Mouse (Mus musculus) T-helper 1 cell (primary cell): ENCODE measurements around the gene Lrrc4.

Source experiments
- in situ Hi-C: fragments of 300-600 bp; cut with MboI, MseI; formaldehyde crosslinking; loops from one replicate; pipeline ENCODE4 v1.15.1; 2025; ENCODE audit warnings: high pct_unique_total_duplicates

Lrrc4 gene

GRCm38 (mm10) chr6:28825894-28826293 is 5.7 kb downstream of the Lrrc4 start:
- in situ Hi-C loops: no loop called here

GRCm38 (mm10) chr6:28823802-28824201 is 7.7 kb downstream of the Lrrc4 start:
- in situ Hi-C loops: no loop called here

GRCm38 (mm10) chr6:28823375-28823774 is 8.2 kb downstream of the Lrrc4 start:
- in situ Hi-C loops: no loop called here

GRCm38 (mm10) chr6:28822296-28822695 is 9.3 kb downstream of the Lrrc4 start:
- in situ Hi-C loops: no loop called here

GRCm38 (mm10) chr6:28819509-28820358 is 11.8 kb downstream of the Lrrc4 start:
- in situ Hi-C loops: no loop called here

- in situ Hi-C loops: no loop called here
These were observed 14.5 kb downstream of the Lrrc4 start for GRCm38 (mm10) chr6:28817039-28817438.

- in situ Hi-C loops: no loop called here
These were observed 16.7 kb downstream of the Lrrc4 start for GRCm38 (mm10) chr6:28814895-28815294.

GRCm38 (mm10) chr6:28813057-28813456 is 18.5 kb downstream of the Lrrc4 start:
- in situ Hi-C loops: no loop called here

- in situ Hi-C loops: no loop called here
These were observed 26.8 kb downstream of the Lrrc4 start for GRCm38 (mm10) chr6:28804751-28805150.

GRCm38 (mm10) chr6:28803678-28804279 is 27.8 kb downstream of the Lrrc4 start:
- in situ Hi-C loops: no loop called here

- in situ Hi-C loops: no loop called here
These were observed 30.6 kb downstream of the Lrrc4 start for GRCm38 (mm10) chr6:28800976-28801375.

GRCm38 (mm10) chr6:28799818-28800217 is 31.7 kb downstream of the Lrrc4 start:
- in situ Hi-C loops: no loop called here

GRCm38 (mm10) chr6:28795792-28796515 is 35.6 kb downstream of the Lrrc4 start:
- in situ Hi-C loops: no loop called here

GRCm38 (mm10) chr6:28795380-28795779 is 36.2 kb downstream of the Lrrc4 start:
- in situ Hi-C loops: no loop called here

GRCm38 (mm10) chr6:28791809-28792208 is 39.7 kb downstream of the Lrrc4 start:
- in situ Hi-C loops: no loop called here

GRCm38 (mm10) chr6:28791183-28791582 is 40.4 kb downstream of the Lrrc4 start:
- in situ Hi-C loops: no loop called here

GRCm38 (mm10) chr6:28789685-28790084 is 41.9 kb downstream of the Lrrc4 start:
- in situ Hi-C loops: loop anchor here (5.0 kb wide), 1 partner anchor 283 kb away; no protein-coding TSS in a partner anchor

- in situ Hi-C loops: loop anchor here (5.0 kb wide), 1 partner anchor 285 kb away; no protein-coding TSS in a partner anchor
These were observed 44.4 kb downstream of the Lrrc4 start for GRCm38 (mm10) chr6:28787133-28787532.

GRCm38 (mm10) chr6:28785770-28786169 is 45.8 kb downstream of the Lrrc4 start:
- in situ Hi-C loops: loop anchor here (5.0 kb wide), 1 partner anchor 287 kb away; no protein-coding TSS in a partner anchor

GRCm38 (mm10) chr6:28783953-28784352 is 47.6 kb downstream of the Lrrc4 start:
- in situ Hi-C loops: loop anchor here (5.0 kb wide), 1 partner anchor 103 kb away; no protein-coding TSS in a partner anchor

GRCm38 (mm10) chr6:28783082-28783647 is 48.4 kb downstream of the Lrrc4 start:
- in situ Hi-C loops: loop anchor here (5.0 kb wide), 1 partner anchor 104 kb away; no protein-coding TSS in a partner anchor

- in situ Hi-C loops: loop anchor here (5.0 kb wide), 1 partner anchor 106 kb away; no protein-coding TSS in a partner anchor
These were observed 49.9 kb downstream of the Lrrc4 start for GRCm38 (mm10) chr6:28781696-28782095.
